Mouse (Mus musculus) lung, postnatal 14 days (tissue): ENCODE data around the gene Ppt1.
"Not testable (repeated sequence)": the region's sequence is repeated elsewhere in the genome, so short reads cannot be mapped to it uniquely, and the experiment has no call there.

Source experiments
- DNase-seq: peaks from one replicate; pipeline ENCODE4 v3.0.0; 2021

The Ppt1 gene

DNA sequence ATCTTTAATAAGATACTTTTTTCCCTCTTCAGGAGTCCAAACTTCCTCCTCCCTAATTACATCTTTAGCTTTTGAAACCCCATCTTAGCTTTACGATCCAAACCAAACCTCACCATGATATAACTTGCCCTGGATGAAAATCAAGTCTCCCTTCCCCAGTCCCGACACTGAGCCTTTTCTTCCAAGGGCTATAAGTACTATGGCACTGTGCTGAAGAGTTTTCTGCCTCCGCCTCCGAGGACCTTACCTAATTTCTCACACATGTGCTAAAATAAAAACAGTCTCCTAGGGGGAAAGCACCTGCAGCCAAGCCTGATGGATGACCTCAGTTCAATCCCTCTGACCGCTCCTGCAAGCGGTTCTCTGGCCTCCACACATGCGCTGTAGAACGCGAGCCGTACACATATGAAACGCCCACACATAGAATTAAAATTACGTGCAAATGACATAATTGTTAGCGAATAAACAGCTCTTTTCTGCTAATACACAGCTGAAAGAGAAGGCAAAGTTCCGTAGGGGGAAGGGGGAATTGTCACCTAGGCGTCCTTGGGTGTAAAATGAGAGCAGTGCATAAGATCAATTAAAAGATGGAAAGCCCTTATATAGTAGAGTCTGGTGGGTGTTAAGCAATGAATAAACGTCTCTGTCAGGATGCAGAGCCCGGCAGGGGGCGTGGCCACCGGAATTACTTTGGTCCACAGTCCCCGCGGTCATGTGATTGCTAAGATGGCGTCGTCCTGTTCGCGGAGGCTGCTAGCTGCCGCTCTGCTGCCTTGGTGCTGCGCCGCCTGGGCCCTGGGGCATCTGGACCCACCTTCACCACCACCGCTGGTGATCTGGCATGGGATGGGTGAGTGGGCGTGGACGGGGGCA is at the start of gene Ppt1:
Gene Ppt1, plus strand, starts transcription at position 713 of the 873 bp plus-strand sequence.
- peak; percentile 86 for DNase-seq

DNA sequence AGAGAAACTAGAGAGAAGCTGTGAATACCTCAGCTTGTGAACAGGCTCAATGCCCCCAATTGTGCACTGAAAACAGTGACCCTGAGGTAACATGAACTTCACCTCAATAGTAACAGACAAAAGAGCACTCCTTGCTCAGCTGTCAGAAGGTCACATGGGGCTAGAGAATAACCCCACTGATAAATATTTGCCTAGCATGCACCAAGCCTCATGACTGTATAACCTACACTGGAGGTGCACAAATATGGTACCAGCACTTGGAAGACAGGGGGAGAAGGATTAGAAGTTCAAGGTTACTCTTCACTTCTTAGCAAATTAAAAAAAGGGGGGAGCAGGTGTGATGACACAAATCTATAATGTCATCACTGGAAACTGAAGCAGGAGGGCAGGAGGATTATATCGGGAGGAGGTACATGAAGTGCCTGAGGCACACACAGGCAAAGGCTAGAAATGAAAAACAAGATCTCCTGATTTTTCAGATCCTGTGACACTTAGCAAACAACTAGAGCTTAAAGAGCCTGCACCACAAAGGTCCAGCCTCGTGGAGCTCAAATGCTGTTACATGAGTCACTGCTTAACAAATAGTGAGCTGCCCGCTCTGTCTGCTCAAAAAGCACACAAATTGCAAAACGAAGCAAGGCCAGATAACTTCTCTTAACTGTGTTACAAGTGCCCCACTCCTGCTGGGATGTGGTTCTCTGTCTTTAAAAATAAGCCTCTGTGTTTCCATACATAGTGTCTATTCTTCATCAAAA is 46.5 kb upstream of the Ppt1 start:
- DNase-seq, result no peak

DNA sequence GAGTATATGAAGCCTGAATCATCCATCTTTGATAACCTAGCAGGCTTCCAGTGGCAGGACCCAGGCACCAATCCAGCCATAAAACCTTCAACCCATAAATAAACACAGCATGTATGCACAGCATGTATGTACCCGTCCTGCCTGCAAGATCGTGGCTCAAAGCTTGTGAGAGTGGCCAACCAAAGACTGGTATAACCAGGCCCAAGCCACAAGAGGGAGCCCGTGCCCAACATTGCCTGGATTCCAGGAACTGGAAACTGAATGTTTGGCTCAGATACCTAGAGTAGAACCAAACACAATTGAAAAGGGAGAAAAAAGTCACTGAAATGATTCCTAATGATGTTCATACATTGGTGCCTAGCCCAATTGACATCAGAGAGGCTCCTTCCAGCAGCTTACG is 27.9 kb upstream of the Ppt1 start:
- peak; percentile 81 for DNase-seq

DNA sequence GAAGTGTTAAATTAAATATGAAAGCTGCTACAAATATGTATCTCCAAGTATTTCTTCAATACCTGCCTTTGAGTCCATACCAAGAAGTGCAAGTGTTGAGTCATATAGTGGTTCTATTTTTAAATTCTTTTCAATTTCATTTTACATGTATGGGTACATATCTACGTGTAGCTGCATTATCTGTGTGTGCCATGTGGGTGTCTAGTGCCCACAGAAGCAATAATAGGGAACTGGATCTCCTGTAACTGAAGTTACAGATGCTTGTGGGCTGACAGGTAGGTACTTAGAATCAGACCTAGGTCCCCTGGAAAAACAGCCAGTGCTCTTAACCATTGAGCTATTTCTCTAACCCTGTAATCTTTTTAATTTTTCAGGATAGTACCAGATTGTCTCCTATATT is 24.9 kb upstream of the Ppt1 start:
- no peak for DNase-seq

DNA sequence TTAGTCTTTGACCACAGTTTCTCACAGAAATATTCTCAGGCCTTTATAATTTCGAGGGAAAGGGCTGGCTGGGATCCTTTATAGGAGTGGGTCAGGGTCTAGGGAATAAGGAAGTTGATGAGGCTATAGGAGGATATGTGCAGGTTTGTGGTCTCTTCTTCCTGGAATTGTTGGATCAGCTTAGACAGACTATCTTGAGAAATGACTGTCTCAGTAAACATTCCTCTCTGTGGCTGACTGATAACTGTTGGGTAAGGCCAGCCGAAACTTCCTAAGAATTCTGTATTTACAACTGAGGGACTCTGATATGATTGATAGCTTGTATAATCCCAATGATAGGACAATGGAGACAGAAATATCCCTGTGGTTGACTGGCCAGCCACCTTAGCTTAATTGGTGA is 24.2 kb upstream of the Ppt1 start:
- DNase-seq, result no peak

DNA sequence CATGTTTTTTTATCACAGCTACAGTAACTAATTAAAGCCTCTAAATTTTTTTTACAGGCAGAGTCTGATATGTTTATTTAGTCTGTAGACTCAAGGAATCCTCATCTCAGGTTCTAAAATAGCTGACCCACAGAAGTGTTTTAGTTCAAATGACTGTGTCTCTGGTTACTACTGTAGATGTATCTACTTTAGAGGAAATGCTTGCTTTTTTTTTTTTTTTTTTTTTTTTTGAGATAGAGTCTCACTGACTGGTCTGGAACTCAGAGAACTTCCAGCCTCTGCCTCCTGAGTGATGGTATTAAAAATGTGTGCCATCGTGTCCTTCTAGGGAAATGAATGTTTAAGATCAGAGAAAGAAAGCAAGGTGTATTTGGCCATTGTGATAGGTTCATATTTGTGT is 19.8 kb upstream of the Ppt1 start:
- no peak for DNase-seq

DNA sequence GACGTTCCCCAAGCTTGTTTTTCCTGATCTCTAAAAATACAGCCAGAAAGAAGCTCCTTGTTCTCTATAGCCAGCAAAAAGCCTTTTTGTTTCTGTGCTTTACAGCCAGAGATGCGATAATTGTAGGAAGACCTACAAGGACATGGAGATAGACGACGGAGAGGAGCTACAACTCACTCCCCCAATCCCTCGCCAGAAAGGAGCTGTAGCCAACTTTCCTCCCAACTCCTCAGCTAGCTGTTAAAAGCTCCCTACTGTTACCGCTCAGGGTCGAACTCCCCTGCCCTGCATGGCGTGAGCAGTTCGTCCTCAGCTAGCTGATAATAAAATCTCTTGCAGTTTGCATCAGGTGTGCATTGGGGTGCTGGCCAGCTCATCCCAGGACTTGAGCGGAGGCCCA is 15.1 kb upstream of the Ppt1 start:
- DNase-seq, result not testable (repeated sequence)

DNA sequence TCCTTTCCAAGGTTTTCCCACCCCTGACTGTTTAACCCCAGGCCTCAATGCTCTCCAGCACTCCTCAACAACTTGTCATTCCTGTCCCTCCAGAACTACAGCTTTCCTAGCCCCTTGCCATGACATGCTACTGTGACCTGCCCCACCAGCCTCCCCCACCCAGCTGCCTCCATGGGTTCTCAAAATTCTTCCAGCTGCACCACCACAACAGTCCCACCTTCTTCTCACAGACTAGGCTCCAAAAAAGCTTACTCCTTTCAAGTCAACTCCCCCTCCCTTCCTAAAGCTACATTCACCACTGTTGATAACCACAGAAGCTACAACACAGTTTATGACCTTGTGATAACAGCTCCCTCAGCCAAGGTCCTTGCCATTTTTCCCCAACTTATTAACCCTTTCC is 8.4 kb upstream of the Ppt1 start:
- DNase-seq, result no peak

DNA sequence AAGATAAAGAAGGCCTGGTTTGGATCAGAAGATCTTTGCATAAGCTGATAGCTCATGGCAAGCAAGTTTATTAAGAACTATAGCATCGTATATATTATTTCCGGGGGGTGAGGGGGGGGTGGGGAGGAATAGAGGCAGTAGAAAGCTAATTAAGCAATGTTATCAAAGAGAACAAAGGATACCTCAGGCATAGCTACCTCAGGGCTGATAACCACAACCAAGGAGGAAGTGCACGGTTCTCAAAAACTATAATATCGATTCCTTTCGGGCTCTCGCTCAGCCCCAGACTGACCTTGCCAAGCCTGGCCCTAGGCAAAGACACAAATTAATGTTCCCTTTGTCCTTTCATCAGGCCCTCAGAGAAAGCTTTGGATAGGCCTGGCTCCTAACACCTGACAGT is 6.7 kb upstream of the Ppt1 start:
- no peak for DNase-seq

DNA sequence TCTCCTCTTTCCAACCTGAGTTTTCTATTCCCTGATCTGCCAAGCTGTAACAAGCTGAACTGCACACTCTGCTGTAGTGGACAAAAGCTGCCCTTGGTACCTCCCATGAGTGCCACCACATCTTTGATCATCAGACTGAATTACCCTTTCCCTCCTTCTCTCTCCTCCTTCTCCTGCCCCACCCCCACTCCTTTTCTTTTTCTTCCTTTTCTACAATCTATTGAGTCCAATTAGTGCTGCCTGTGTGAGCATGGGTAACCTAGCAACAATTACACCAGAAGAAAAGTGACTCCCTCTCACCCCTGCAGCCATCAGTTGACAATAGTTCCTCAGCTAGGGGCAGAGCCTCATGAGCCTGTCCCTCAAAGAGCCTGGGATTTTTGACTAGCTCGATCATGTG is 4.2 kb upstream of the Ppt1 start:
- DNase-seq, result no peak

DNA sequence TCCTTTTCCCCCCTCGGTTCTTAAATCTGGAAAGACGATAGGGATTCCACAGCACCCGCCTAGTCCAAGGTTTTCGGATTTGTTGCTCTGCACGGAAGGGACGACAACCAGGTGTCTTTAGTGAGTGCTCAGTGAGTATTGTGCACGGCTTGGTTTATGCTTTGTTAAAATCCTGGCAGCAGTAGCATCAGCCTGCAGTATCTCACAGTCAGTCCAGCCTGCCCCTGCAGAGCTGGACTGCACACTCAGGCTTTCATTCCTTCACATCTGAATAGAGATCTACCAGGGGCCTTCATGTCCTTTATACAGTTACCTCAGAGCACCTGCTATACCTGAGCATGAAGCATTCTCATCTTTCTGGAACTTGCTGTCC is 347 bp downstream of the Ppt1 start:
- DNase-seq, result no peak

DNA sequence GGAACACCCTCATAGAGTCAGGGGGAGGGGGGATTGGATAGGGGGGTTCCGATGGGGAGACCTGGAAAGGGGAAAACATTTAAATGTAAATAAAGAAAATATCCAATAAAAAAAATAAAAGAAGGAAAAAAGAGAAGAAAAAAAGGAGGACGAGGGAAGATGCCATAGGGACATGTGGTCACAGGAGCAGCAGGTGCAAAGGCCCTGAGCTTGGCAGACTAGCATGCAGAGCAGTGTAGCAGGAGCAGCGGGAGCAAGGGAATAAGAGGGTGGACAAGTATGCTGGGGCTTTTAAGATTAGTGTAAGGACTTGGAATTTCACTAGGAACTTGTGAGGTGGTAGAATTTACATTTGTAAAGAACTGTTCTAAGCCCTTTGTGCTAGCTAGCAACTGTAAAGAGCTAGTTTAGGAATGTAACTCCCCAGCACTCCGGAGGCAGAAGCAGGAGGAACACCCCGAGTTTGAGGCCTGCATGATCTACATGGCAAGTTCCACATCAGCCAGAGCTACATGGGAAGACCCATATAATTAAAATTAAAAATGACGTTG is 1.2 kb downstream of the Ppt1 start:
- DNase-seq, result no peak

DNA sequence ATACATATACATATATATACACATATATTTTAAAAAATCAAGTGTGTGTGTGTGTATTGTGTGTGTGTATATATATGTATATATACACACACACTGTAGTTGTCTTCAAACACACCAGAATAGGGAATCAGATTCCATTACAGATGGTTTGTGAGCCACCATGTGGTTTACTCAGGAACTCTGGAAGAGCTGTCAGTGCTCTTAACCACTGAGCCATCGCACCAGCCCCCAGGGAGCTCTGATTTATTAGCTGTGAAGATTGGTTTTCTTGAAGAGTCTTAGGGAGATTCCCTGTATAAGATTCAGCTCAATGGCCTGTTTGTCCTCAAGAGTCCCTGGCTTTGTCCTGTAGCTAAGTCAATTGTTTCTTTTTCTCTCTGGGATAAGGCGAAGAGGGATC is 2.0 kb downstream of the Ppt1 start:
- DNase-seq, result no peak

DNA sequence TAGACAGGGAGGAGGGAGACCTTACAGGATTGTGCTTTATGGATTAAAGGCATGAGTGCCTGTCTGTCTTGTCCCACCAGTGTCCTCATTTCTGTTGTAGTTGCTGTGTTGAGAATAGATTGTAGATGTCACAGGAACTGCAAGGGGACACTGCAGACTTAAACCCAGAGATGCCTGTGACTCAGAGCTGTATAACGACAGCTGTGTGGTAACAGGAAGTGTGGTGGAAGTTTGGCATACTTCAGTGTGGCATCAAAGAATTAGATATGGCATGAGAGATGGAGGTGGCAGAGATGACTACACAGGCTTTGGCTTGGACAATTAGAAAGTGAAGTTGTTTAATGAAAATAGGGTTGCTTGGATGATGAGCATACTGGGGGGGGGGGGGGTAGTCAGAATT is 2.4 kb downstream of the Ppt1 start:
- no peak for DNase-seq

DNA sequence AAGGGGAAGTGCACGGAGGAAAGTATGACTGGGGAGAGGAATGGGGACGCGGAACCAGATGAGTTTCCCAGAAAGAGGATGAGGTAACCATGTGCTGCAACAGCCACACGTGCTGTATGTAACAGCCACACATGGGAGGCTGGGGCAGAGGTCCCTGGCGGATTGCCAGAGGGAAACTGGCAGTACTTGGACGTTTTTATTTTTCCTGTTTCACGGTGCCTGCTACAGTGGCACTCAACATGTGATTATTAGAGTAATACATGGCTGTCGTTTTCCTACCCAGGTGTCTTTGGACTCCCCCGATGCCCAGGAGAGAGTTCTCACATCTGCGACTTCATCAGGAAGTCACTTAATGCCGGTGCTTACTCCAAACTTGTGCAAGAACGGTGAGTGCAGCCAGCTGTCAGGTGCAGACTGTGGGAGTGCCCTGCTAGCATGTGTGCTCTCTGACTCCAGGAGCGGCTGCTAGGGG is 12.1 kb downstream of the Ppt1 start:
- peak; percentile 51 for DNase-seq

DNA sequence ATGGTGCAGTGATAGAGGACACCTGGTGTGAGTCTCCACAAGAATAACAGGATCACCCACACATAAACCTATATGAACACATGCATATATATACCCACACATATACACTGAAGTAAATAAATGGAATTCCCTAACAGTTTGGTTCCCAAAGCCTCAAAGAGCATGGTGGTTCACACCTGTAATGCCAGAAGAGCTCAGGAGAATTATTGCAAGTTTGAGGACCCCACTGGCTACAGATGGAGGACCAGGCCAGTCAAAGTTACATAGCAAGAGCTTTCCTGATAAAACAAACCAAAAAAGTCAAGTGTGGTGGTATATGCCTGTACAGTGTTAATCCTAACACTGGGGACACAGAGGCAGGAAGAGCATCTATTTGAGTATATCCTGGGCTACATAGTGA is 15.5 kb downstream of the Ppt1 start:
- no peak for DNase-seq

DNA sequence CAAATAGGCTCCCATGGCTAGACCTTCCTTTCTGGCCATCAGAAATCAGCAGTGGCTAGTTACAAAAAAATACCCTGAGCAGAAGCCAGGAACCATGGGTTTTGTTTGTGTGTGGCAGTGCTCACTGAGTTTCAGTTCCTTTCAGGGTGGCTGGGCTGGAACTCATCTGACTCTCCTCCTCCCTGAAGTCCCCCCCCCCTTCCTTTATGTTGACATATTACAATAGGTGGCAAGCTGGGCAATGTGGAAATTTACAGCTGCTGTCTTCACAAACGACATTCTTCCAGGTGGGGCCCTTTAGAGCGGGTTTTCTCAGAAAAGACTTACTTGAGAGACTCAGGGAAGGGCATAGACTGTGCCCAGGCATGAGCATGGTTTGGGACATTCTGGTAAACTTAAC is 17.6 kb downstream of the Ppt1 start:
- no peak for DNase-seq

DNA sequence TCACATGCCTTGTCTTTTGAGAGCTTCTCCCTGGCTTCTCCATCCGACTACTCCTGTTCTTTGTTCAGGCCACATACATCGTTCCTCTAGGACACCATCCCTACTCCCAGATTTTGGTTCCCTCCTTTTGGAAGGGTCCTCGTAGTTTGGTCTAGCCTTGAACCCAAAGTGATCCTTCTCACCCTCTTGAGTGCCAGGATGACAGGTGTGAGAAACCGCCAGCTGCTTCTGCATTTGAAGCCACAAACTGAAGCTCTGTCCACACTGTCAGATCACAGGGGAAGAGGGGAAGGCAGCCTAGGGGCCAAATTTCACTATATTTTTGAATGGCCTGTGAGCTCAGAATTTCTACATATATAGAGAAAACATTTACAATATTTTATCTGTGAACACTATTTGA is 18.7 kb downstream of the Ppt1 start:
- DNase-seq, result no peak

DNA sequence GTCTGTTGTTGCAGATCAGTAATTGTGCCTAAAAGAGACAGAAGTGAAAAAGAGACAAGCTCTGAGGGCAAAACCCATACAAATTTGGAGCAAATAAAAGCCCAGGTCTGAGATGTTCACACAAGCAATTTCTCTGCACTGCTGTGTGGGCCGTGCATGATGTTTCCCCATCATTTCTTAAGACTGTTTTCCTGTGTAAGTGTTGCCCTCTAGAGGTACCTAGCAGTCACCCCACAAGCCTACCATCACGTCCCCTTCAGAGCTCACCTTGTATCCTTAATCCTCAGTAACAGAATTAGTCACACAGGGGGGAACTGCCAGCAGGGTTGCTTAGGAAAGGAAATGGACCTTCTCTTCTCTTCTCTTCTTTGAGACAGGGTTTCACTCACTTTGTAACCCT is 21.9 kb downstream of the Ppt1 start:
- no peak for DNase-seq

DNA sequence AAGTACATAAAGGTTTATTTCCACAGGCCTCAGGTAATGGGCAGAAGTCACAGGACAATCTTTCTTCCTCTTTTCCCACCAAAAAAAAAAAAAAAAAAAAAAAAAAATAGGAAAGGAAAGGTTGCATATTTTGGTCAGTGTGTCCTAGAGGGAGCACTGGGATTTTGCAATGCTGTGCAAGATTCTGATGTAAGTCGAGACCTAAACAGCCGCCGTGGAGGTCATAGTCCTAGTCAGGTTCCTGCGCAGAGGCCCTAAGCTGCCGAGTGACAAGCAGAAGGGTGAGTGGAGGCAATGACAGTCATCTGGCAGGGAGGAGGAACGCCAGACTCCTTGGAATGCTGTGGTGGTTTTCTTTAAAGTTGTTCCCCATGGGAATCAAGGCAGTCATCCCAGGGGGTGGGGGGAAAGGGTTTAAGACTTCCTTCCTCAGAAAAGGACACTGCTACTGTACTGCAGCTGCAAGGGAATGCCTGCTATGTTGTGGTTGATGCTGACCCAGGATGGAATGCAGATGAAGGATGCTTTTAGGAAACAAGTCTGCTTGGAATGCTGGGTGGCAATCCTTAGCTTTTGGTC is 23.1 kb downstream of the Ppt1 start:
- DNase-seq, result peak; percentile 22

DNA sequence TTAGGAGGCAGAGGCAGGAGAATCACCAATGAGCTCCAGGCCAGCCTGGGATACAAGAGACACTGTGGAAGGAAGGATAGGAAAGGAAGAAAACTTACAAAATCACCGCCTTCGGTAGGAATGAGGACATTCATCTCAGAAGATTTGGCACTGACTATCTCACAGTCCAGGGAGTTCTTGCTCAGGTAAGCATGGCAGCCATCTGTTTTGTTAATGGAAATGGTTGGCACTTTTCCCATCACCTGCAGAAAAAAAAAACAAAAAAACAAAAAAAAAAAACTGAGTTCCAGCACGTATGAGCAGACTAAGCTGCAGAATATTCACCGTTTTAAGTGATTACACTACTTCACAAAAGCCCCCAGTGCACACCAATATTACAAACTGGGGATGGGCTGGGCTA is 25.8 kb downstream of the Ppt1 start:
- DNase-seq, result no peak

DNA sequence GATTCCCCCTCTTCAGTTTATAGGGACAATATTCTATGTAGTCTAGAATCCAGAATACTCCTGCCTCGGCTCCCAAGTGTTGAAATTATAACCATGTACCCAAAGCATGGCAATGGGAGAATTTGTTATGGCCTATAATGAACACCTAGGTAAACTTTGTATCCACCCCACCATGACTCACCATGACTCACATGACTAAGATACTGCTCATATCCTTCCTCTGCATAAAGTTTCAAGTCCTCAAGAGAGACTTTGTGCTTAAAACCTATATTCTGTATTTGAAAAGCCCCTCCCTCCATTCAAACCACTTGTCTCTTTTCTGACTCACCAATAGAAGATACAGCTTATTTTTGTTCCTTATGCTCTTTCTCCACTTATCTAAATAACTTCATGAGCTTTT is 32.0 kb downstream of the Ppt1 start:
- no peak for DNase-seq

DNA sequence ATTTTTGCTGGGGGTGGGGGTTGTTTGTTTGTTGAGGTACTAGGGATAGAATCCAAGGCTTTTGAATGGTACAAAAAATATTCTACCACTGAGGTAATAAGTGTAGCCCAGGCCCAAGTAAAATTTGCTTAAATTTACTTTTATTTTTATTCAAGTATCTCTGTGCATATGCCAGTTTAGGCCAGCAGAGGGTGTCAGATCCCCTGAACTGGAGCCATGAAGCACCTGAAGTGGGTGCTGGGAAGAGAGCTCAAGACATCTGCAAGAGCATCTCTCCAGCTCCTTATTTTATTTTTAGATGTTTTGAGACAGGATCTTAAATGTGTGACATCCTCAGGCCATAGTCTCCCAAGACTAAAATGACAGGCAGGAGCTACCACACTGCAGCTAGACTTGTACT is 34.0 kb downstream of the Ppt1 start:
- DNase-seq, result peak; percentile 46

DNA sequence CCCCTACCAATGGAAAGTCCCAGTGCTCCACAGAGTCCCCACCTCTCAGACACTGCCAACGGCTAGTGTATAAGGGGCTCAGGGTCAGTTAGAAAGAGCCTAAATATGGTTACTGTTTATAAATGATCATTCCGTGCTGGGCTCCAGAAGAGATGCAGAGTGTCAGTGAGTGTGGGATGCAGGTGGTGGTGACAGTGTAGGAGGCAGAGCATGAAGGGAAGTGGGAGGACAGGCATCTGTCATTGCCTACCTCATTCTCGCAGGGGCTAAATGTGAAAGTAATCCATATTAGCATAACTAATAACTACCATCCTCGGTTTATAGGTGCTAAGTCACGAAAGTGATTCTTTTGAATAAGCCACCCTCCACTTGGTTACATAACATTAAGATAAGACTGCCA is 34.7 kb downstream of the Ppt1 start:
- no peak for DNase-seq
